Mouse (Mus musculus): ENCODE results near the gene Atf3.

GRCm38 (mm10) chr1:191239602-191240001 is 21.8 kb upstream of the Atf3 start:
- no peak for TF ChIP-seq CTCF (IDR thresholded peaks at IDR 0.05; ENCODE audit: low read depth, low read length)
- no peak for TF ChIP-seq POLR2A (IDR thresholded peaks at IDR 0.05; ENCODE audit: borderline replicate concordance, low read depth, low read length)
